Mouse (Mus musculus): ENCODE data around the gene Grip1. TPM values are rescaled to one million over a fixed set of nuclear protein-coding genes. Genes with fewer than 3 reads are reported as not detected.

Gene Grip1
- polyA plus RNA-seq, 1 experiment from 2014 or later, result 9.8 TPM

GRCm38 (mm10) chr10:120044237-120044636 is 590.6 kb downstream of the Grip1 start:
- Histone ChIP-seq H3K4me2 (ENCODE audit: low read depth, low read length, severe bottlenecking) (no peak overlapping the region), H3K4me1 (replicated peaks; ENCODE audit: control insufficient read depth, insufficient read depth, low read length) (0 out of 2 replicates have a peak, but pooled peaks cover 2% of the 10 kb centered on the region), H3K9me3 (ENCODE audit: control insufficient read depth, low read length) (no peaks in the 10 kb centered on the region), H3K4me3 (ENCODE audit: low read depth, low read length) (no peak overlapping the region), H3K36me3 (ENCODE audit: control insufficient read depth, insufficient read depth, low read length) (no peaks in the 10 kb centered on the region), H3K9ac (ENCODE audit: low read length) (no peak overlapping the region), H3K27me3 (ENCODE audit: control insufficient read depth, insufficient read depth, low read length) (no peaks in the 10 kb centered on the region), H3K27ac (ENCODE audit: low read depth, low read length) (no peak overlapping the region)
- 67% methylated on average over 6 of the region's 6 CpGs for WGBS
- ATAC-seq (replicated peaks; ENCODE audit: low FRiP score) (no peak), DNase-seq (ENCODE audit: low spot score) (no peak)

GRCm38 (mm10) chr10:120044714-120045234 is 591.1 kb downstream of the Grip1 start:
- no peak overlapping the region for H3K27ac ChIP-seq (ENCODE audit: low read depth, low read length)
- no peak overlapping the region for H3K4me2 ChIP-seq (ENCODE audit: low read depth, low read length, severe bottlenecking)
- H3K4me1 ChIP-seq (replicated peaks; ENCODE audit: control insufficient read depth, insufficient read depth, low read length), result 0 out of 2 replicates have a peak, but pooled peaks cover 2% of the 10 kb centered on the region
- no peaks in the 10 kb centered on the region for H3K9me3 ChIP-seq (ENCODE audit: control insufficient read depth, low read length)
- H3K9ac ChIP-seq (ENCODE audit: low read length), result no peak overlapping the region
- no peak overlapping the region for H3K4me3 ChIP-seq (ENCODE audit: low read depth, low read length)
- ATAC-seq (replicated peaks; ENCODE audit: low FRiP score), result peak; percentile 66
- 47% methylated on average over 2 of the region's 2 CpGs for WGBS
- no peak for DNase-seq (ENCODE audit: low spot score)
- no peaks in the 10 kb centered on the region for H3K27me3 ChIP-seq (ENCODE audit: control insufficient read depth, insufficient read depth, low read length)
- no peaks in the 10 kb centered on the region for H3K36me3 ChIP-seq (ENCODE audit: control insufficient read depth, insufficient read depth, low read length)

- 90% methylated on average over 10 of the region's 10 CpGs for WGBS
- no peak for DNase-seq (ENCODE audit: low spot score)
- no peak overlapping the region for H3K4me2 ChIP-seq (ENCODE audit: low read depth, low read length, severe bottlenecking)
Observed at GRCm38 (mm10) chr10:120060579-120061237, 607.1 kb downstream of the Grip1 start.

GRCm38 (mm10) chr10:120061238-120062130 is 607.9 kb downstream of the Grip1 start:
- no peak overlapping the region for H3K9ac ChIP-seq (ENCODE audit: low read length)
- no peaks in the 10 kb centered on the region; the same call in 1 of the 2 replicates for H3K36me3 ChIP-seq (ENCODE audit: control insufficient read depth, insufficient read depth, low read length)
- no peaks in the 10 kb centered on the region for H3K9me3 ChIP-seq (ENCODE audit: control insufficient read depth, low read length)
- no peaks in the 10 kb centered on the region for H3K27me3 ChIP-seq (ENCODE audit: control insufficient read depth, insufficient read depth, low read length)
- ATAC-seq (replicated peaks; ENCODE audit: low FRiP score) (no peak), DNase-seq (ENCODE audit: low spot score) (peak; percentile 48)
- no peaks in the 10 kb centered on the region for H3K4me1 ChIP-seq (replicated peaks; ENCODE audit: control insufficient read depth, insufficient read depth, low read length)
- no peak overlapping the region for H3K27ac ChIP-seq (ENCODE audit: low read depth, low read length)
- no peak overlapping the region for H3K4me3 ChIP-seq (ENCODE audit: low read depth, low read length)
- no peak overlapping the region for H3K4me2 ChIP-seq (ENCODE audit: low read depth, low read length, severe bottlenecking)
- WGBS, result 85% methylated on average over 24 of the region's 24 CpGs

More at GRCm38 (mm10) chr10:120060579-120061237, 607.1 kb downstream of the Grip1 start:
- Histone ChIP-seq H3K27ac (ENCODE audit: low read depth, low read length) (no peak overlapping the region), H3K36me3 (ENCODE audit: control insufficient read depth, insufficient read depth, low read length) (no peaks in the 10 kb centered on the region; the same call in 1 of the 2 replicates), H3K9ac (ENCODE audit: low read length) (no peak overlapping the region), H3K27me3 (ENCODE audit: control insufficient read depth, insufficient read depth, low read length) (no peaks in the 10 kb centered on the region), H3K4me3 (ENCODE audit: low read depth, low read length) (no peak overlapping the region), H3K4me1 (replicated peaks; ENCODE audit: control insufficient read depth, insufficient read depth, low read length) (no peaks in the 10 kb centered on the region), H3K9me3 (ENCODE audit: control insufficient read depth, low read length) (no peaks in the 10 kb centered on the region)
- no peak for ATAC-seq (replicated peaks; ENCODE audit: low FRiP score)

GRCm38 (mm10) chr10:120064424-120064823 is 610.8 kb downstream of the Grip1 start:
- Histone ChIP-seq H3K4me2 (ENCODE audit: low read depth, low read length, severe bottlenecking) (no peak overlapping the region), H3K4me3 (ENCODE audit: low read depth, low read length) (no peak overlapping the region), H3K27ac (ENCODE audit: low read depth, low read length) (no peak overlapping the region), H3K36me3 (ENCODE audit: control insufficient read depth, insufficient read depth, low read length) (no peaks in the 10 kb centered on the region), H3K9ac (ENCODE audit: low read length) (no peak overlapping the region), H3K4me1 (replicated peaks; ENCODE audit: control insufficient read depth, insufficient read depth, low read length) (no peaks in the 10 kb centered on the region), H3K27me3 (ENCODE audit: control insufficient read depth, insufficient read depth, low read length) (no peaks in the 10 kb centered on the region), H3K9me3 (ENCODE audit: control insufficient read depth, low read length) (no peaks in the 10 kb centered on the region)
- ATAC-seq (replicated peaks; ENCODE audit: low FRiP score) (no peak), DNase-seq (ENCODE audit: low spot score) (peak; percentile 78)
- WGBS, result 27% methylated on average over 5 of the region's 5 CpGs

- no peak overlapping the region for H3K9ac ChIP-seq (ENCODE audit: low read length)
Observed at GRCm38 (mm10) chr10:120066319-120066718, 612.7 kb downstream of the Grip1 start.

GRCm38 (mm10) chr10:120077850-120078249 is 624.2 kb downstream of the Grip1 start:
- no peak overlapping the region for H3K4me2 ChIP-seq (ENCODE audit: low read depth, low read length, severe bottlenecking)
- H3K27ac ChIP-seq (ENCODE audit: low read depth, low read length), result no peak overlapping the region
- no peaks in the 10 kb centered on the region for H3K4me1 ChIP-seq (replicated peaks; ENCODE audit: control insufficient read depth, insufficient read depth, low read length)
- H3K27me3 ChIP-seq (ENCODE audit: control insufficient read depth, insufficient read depth, low read length), result no peaks in the 10 kb centered on the region
- 81% methylated on average over 3 of the region's 3 CpGs for WGBS
- no peak overlapping the region for H3K4me3 ChIP-seq (ENCODE audit: low read depth, low read length)
- DNase-seq (ENCODE audit: low spot score), result peak; percentile 42
- no peaks in the 10 kb centered on the region for H3K36me3 ChIP-seq (ENCODE audit: control insufficient read depth, insufficient read depth, low read length)
- no peaks in the 10 kb centered on the region for H3K9me3 ChIP-seq (ENCODE audit: control insufficient read depth, low read length)
- no peak overlapping the region for H3K9ac ChIP-seq (ENCODE audit: low read length)
- ATAC-seq (replicated peaks; ENCODE audit: low FRiP score), result no peak

More at GRCm38 (mm10) chr10:120066319-120066718, 612.7 kb downstream of the Grip1 start:
- ATAC-seq (replicated peaks; ENCODE audit: low FRiP score), result no peak
- Histone ChIP-seq H3K4me3 (ENCODE audit: low read depth, low read length) (no peak overlapping the region), H3K4me2 (ENCODE audit: low read depth, low read length, severe bottlenecking) (no peak overlapping the region), H3K9me3 (ENCODE audit: control insufficient read depth, low read length) (no peaks in the 10 kb centered on the region), H3K36me3 (ENCODE audit: control insufficient read depth, insufficient read depth, low read length) (no peaks in the 10 kb centered on the region), H3K27ac (ENCODE audit: low read depth, low read length) (no peak overlapping the region), H3K27me3 (ENCODE audit: control insufficient read depth, insufficient read depth, low read length) (no peaks in the 10 kb centered on the region), H3K4me1 (replicated peaks; ENCODE audit: control insufficient read depth, insufficient read depth, low read length) (no peaks in the 10 kb centered on the region)
- DNase-seq (ENCODE audit: low spot score), result no peak
- 90% methylated on average over 10 of the region's 10 CpGs for WGBS

- Histone ChIP-seq H3K27ac (ENCODE audit: low read depth, low read length) (no peak overlapping the region), H3K36me3 (ENCODE audit: control insufficient read depth, insufficient read depth, low read length) (peaks cover 6% of the 10 kb centered on the region; the same call in 1 of the 2 replicates), H3K9ac (ENCODE audit: low read length) (no peak overlapping the region), H3K4me3 (ENCODE audit: low read depth, low read length) (no peak overlapping the region), H3K4me2 (ENCODE audit: low read depth, low read length, severe bottlenecking) (no peak overlapping the region), H3K27me3 (ENCODE audit: control insufficient read depth, insufficient read depth, low read length) (no peaks in the 10 kb centered on the region), H3K9me3 (ENCODE audit: control insufficient read depth, low read length) (no peaks in the 10 kb centered on the region), H3K4me1 (replicated peaks; ENCODE audit: control insufficient read depth, insufficient read depth, low read length) (no peaks in the 10 kb centered on the region)
- no peak for ATAC-seq (replicated peaks; ENCODE audit: low FRiP score)
- peak; percentile 35 for DNase-seq (ENCODE audit: low spot score)
- 90% methylated on average over 12 of the region's 12 CpGs for WGBS
Observed at GRCm38 (mm10) chr10:120092548-120092947, 638.9 kb downstream of the Grip1 start.
